Mouse (Mus musculus): ENCODE measurements around the gene Gucy2g. TPM values are rescaled to one million over a fixed set of nuclear protein-coding genes. Genes with fewer than 3 reads are reported as not detected.

The Gucy2g gene
- total RNA-seq (2021): under 1 TPM; 0.15 to 0.39 TPM
- long read RNA-seq, experiment 1: 0 reads
- long read RNA-seq, experiment 2: 0 reads

GRCm38 (mm10) chr19:55241186-55241645 lies at the start of gene Gucy2g:
TSS of gene Gucy2g (minus strand) at chr19:55241236.
- no peak for TF ChIP-seq CTCF (IDR thresholded peaks at IDR 0.05)

GRCm38 (mm10) chr19:55288974-55289373 lies 47.9 kb upstream of the Gucy2g start:
- intact Hi-C loops (cut with DNase I): no loop called here
- DNase-seq: no peak
- no peak for TF ChIP-seq CTCF (IDR thresholded peaks at IDR 0.05)
- no peak overlapping the region for H3K27ac ChIP-seq
- no peak overlapping the region for H3K4me3 ChIP-seq

More at GRCm38 (mm10) chr19:55241186-55241645, at the start of gene Gucy2g:
- no peak for DNase-seq
- Histone ChIP-seq H3K27ac (no peak within 1 kb of the TSS), H3K4me3 (no peak within 1 kb of the TSS)
- intact Hi-C loops (cut with DNase I): no loop called here

DNA sequence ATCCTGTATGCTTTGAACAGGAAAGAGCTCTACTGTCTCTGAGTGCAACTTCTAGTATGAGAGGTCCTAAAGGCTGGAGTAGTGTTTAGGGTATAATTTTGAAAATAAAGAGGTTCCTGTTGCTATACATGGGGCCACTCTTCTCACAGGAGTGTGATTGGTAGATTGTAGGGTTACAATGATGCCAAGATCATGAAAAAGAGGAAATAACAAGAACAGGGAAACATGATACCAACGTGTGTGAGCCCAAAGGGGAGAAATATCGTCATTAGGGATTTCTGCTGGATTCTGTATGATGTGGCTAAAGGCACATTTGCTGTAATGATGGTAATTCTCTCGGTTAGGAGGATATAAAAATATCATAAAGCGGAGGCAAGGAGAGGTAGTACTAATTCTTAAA lies 45.0 kb upstream of the Gucy2g start:
- intact Hi-C loops (cut with DNase I): no loop called here
- Histone ChIP-seq H3K4me3 (no peak overlapping the region), H3K27ac (no peak overlapping the region)
- no peak for TF ChIP-seq CTCF (IDR thresholded peaks at IDR 0.05)
- no peak for DNase-seq

GRCm38 (mm10) chr19:55284093-55284492 lies 43.1 kb upstream of the Gucy2g start:
- Histone ChIP-seq H3K4me3 (no peak overlapping the region), H3K27ac (no peak overlapping the region)
- no peak for TF ChIP-seq CTCF (IDR thresholded peaks at IDR 0.05)
- DNase-seq: no peak
- intact Hi-C loops (cut with DNase I): no loop called here

- TF ChIP-seq CTCF (IDR thresholded peaks at IDR 0.05): no peak
- Histone ChIP-seq H3K27ac (no peak overlapping the region), H3K4me3 (no peak overlapping the region)
- intact Hi-C loops (cut with DNase I): no loop called here
- DNase-seq: no peak
These were observed 35.7 kb upstream of the Gucy2g start for GRCm38 (mm10) chr19:55276770-55277169.

- no peak for TF ChIP-seq CTCF (IDR thresholded peaks at IDR 0.05)
These were observed 35.1 kb upstream of the Gucy2g start for GRCm38 (mm10) chr19:55276100-55276499.

DNA sequence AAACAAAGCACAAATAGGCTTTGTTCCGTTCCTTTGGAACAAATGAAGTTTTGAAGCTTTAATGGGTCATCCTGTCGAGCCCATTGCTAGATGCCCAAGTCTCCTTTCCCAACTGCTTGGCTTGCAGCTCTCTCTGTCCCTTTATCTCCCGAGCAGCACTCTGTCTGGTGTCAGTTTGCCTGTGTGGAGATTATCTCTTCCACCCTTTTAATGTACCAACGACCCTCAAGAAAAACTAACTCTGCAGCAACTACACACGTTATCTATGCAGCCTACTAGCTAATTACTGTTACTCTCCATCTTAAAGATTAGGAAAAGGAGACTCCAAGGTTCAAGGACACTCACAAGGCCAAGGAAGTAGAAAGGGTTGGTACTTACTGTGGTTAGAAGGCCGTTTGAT lies 32.3 kb upstream of the Gucy2g start:
- no peak overlapping the region for H3K4me3 ChIP-seq
- DNase-seq: no peak
- intact Hi-C loops (cut with DNase I): no loop called here
- no peak overlapping the region for H3K27ac ChIP-seq
- no peak for TF ChIP-seq CTCF (IDR thresholded peaks at IDR 0.05)

More at GRCm38 (mm10) chr19:55276100-55276499, 35.1 kb upstream of the Gucy2g start:
- DNase-seq: no peak
- Histone ChIP-seq H3K4me3 (no peak overlapping the region), H3K27ac (no peak overlapping the region)
- intact Hi-C loops (cut with DNase I): no loop called here

GRCm38 (mm10) chr19:55271448-55271847 lies 30.4 kb upstream of the Gucy2g start:
- no peak overlapping the region for H3K4me3 ChIP-seq
- no peak for TF ChIP-seq CTCF (IDR thresholded peaks at IDR 0.05)
- H3K27ac ChIP-seq: no peak overlapping the region
- intact Hi-C loops (cut with DNase I): no loop called here
- DNase-seq: no peak

- no peak for DNase-seq
- TF ChIP-seq CTCF (IDR thresholded peaks at IDR 0.05): no peak
- Histone ChIP-seq H3K4me3 (no peak overlapping the region), H3K27ac (no peak overlapping the region)
- intact Hi-C loops (cut with DNase I): no loop called here
These were observed 28.0 kb upstream of the Gucy2g start for GRCm38 (mm10) chr19:55269051-55269450.

DNA sequence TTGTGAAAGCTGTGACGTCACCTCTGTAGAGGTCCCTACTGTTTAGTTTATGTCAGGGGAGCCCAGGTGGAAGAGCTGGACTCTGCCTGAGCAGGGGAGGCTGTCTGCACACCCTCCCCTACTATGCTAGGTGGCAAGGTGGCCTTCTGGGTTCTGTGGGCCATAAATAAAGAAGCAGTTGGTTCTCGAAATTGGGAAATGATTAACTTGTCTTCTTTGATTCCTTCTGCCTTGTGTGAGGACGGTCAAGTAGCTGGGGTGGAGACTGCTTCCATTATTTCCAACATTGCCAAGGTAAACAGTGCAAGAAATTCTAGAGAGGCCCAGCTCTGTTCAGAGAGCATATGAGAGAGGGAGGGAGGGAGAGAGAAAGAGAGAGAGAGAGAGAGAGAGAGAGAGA lies 27.1 kb upstream of the Gucy2g start:
- H3K27ac ChIP-seq: no peak overlapping the region
- DNase-seq: no peak
- no peak for TF ChIP-seq CTCF (IDR thresholded peaks at IDR 0.05)
- H3K4me3 ChIP-seq: no peak overlapping the region
- intact Hi-C loops (cut with DNase I): no loop called here

- Histone ChIP-seq H3K4me3 (no peak overlapping the region), H3K27ac (no peak overlapping the region)
- intact Hi-C loops (cut with DNase I): no loop called here
- DNase-seq: no peak
- TF ChIP-seq CTCF (IDR thresholded peaks at IDR 0.05): no peak
These were observed 25.8 kb upstream of the Gucy2g start for GRCm38 (mm10) chr19:55266786-55267185.

GRCm38 (mm10) chr19:55265269-55265668 lies 24.2 kb upstream of the Gucy2g start:
- intact Hi-C loops (cut with DNase I): no loop called here
- Histone ChIP-seq H3K4me3 (no peak overlapping the region), H3K27ac (no peak overlapping the region)
- TF ChIP-seq CTCF (IDR thresholded peaks at IDR 0.05): no peak
- DNase-seq: no peak

DNA sequence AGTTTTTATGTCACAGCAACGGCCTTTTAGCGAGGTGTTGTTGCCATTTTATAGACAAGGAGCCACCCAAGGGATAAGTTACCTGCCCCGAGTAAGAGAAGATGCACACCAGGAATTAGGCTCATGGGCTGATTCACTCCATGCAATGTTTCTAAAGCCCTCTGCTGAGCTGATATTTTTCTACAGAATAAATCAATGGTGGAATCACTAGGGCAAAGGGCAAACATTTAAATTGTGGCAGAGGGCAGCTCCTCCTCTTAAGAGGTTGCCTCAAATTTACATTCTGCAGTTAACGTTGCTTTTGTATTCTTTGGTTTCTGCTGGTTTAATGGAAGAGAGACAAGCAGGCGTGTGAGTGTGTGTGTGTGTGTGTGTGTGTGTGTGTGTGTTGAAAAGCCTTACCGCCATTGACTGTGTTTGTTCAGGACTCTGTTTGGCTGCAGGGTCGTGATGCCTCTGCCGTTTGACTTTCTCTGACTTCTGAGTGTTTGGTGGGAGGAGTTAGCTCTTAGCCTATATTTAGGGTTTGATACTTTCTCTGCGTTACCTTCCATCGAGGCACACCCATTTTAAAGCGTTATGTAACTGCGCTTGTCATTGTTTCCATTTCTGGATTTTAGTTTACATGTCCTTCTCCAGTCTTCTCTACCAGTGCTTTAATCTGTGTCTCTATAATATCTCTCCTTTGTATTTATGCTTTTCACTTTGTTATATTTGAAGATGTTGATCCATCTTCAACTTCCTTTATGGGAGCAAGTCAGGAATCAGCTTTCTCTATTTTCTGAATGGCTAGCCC lies 19.6 kb upstream of the Gucy2g start:
- Histone ChIP-seq H3K27ac (no peak overlapping the region), H3K4me3 (no peak overlapping the region)
- intact Hi-C loops (cut with DNase I): no loop called here
- DNase-seq: no peak
- no peak for TF ChIP-seq CTCF (IDR thresholded peaks at IDR 0.05)

- Histone ChIP-seq H3K4me3 (no peak overlapping the region), H3K27ac (no peak overlapping the region)
- intact Hi-C loops (cut with DNase I): no loop called here
- TF ChIP-seq CTCF (IDR thresholded peaks at IDR 0.05): no peak
- DNase-seq: no peak
These were observed 17.5 kb upstream of the Gucy2g start for GRCm38 (mm10) chr19:55258514-55258913.

Data from gastrocnemius, adult 2 months (tissue).